Mouse (Mus musculus) heart, postnatal 0 days (tissue): ENCODE measurements at regions not wholly inside any gene's neighbourhood (a gene's known extent, or its start where the extent isn't known, plus 50 kb on each side); places are given as distances from the start of the nearest gene placed in this dataset.
"Not testable (repeated sequence)": the region's sequence is repeated elsewhere in the genome, so short reads cannot be mapped to it uniquely, and the experiment has no call there.

Experiments
- ATAC-seq: fragments of 200-750 bp; cut with Nextera tagmentation; 2 replicates; pipeline ENCODE4 v1.8.0; 2017; ENCODE audit warnings: low read depth, moderate number of reproducible peaks, moderate library complexity; ENCODE audit not compliant: insufficient read depth
- DNase-seq: peaks from one replicate; pipeline ENCODE4 v3.0.0-alpha.2; 2016; ENCODE audit warnings: low spot score
- H3K27ac ChIP-seq: fragments of 300-500 bp; sonication (generic); 2 replicates; pipeline ENCODE4 v1.5.1; 2014; ENCODE audit warnings: low read depth, mild to moderate bottlenecking
- H3K27me3 ChIP-seq: fragments of 300-500 bp; sonication (generic); 2 replicates; pipeline ENCODE4 v1.6.1; 2014; ENCODE audit warnings: low read length, mixed read lengths; ENCODE audit not compliant: control insufficient read depth, insufficient read depth
- H3K36me3 ChIP-seq: fragments of 300-500 bp; sonication (generic); replicated peaks from 2 replicates; pipeline ENCODE4 v1.6.1; 2014; ENCODE audit warnings: low read length, mixed read lengths; ENCODE audit not compliant: control insufficient read depth, insufficient read depth
- H3K4me1 ChIP-seq: fragments of 300-500 bp; sonication (generic); 2 replicates; pipeline ENCODE4 v1.6.1; 2014; ENCODE audit warnings: antibody characterized with exemption; ENCODE audit not compliant: control insufficient read depth, insufficient read depth
- H3K4me2 ChIP-seq: fragments of 300-500 bp; sonication (generic); 2 replicates; pipeline ENCODE4 v1.6.1; 2014; ENCODE audit warnings: low read depth, mild to moderate bottlenecking, low read length, moderate library complexity
- H3K4me3 ChIP-seq: fragments of 300-500 bp; sonication (generic); 2 replicates; pipeline ENCODE4 v1.5.1; 2014; ENCODE audit warnings: low read depth, low read length
- H3K9ac ChIP-seq: fragments of 300-500 bp; sonication (generic); replicated peaks from 2 replicates; pipeline ENCODE4 v1.6.1; 2014; ENCODE audit warnings: low read depth, low read length, mixed read lengths
- H3K9me3 ChIP-seq: fragments of 300-500 bp; sonication (generic); replicated peaks from 2 replicates; pipeline ENCODE4 v1.6.1; 2016; ENCODE audit warnings: low read length; ENCODE audit not compliant: control insufficient read depth
- CTCF ChIP-seq: IDR thresholded peaks from 2 replicates; pipeline ENCODE4 v1.5.1; 2016; ENCODE audit warnings: antibody characterized with exemption, control low read depth, low read depth
- EP300 ChIP-seq: IDR thresholded peaks from 2 replicates; pipeline ENCODE4 v1.6.1; 2016; ENCODE audit warnings: antibody characterized with exemption, low read depth
- WGBS: fragments of 180-500 bp; shearing (Covaris S2); extraction: QIAGEN DNeasy Blood & Tissue Kit; methylation state at CpG from one replicate; pipeline ENCODE4 v1.1.7; 2014; 5-methylcytosine and 5-hydroxymethylcytosine counted together

DNA sequence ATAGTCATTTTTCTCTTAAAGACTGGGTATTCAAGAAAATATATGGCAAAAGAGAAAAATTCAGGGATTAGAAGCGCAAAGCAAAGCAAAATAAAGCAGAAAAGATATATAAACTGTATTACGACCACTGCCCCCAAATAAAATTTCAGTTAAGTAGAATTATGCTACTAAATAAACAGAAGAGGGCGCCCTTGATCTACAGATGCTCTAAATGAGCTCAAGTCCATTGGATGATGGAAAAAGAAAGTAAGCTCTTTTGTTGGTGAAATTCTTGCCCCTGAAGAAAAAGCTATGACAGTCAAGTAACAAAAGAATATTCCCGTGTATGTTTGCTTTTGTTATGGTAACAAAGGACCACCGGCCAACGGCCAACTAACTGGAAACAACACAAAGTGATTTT lies 165.5 kb upstream of the Stk26 start:
- no peak overlapping the region for H3K4me2 ChIP-seq
- ATAC-seq: no peak
- H3K9me3 ChIP-seq: no peaks in the 10 kb centered on the region
- H3K27me3 ChIP-seq: no peaks in the 10 kb centered on the region
- DNase-seq: peak; percentile 71
- 26% methylated on average over 6 of the region's 6 CpGs for WGBS
- no peaks in the 10 kb centered on the region for H3K4me1 ChIP-seq
- no peaks in the 10 kb centered on the region for H3K36me3 ChIP-seq
- H3K4me3 ChIP-seq: no peak overlapping the region
- peak; percentile 51 for TF ChIP-seq CTCF
- no peak for TF ChIP-seq EP300
- no peak overlapping the region for H3K9ac ChIP-seq
- no peak overlapping the region for H3K27ac ChIP-seq

- H3K9me3 ChIP-seq: no peaks in the 10 kb centered on the region
- DNase-seq: peak; percentile 40
- H3K36me3 ChIP-seq: no peaks in the 10 kb centered on the region
- H3K9ac ChIP-seq: no peak overlapping the region
- TF ChIP-seq CTCF (peak; percentile 92), EP300 (no peak)
- peak; percentile 47; the same call in 1 of the 2 replicates for ATAC-seq
- no peaks in the 10 kb centered on the region for H3K27me3 ChIP-seq
- H3K4me3 ChIP-seq: no peak overlapping the region
- H3K4me2 ChIP-seq: no peak overlapping the region
- H3K4me1 ChIP-seq: no peaks in the 10 kb centered on the region
- WGBS: 31% methylated on average over 9 of the region's 9 CpGs
- no peak overlapping the region for H3K27ac ChIP-seq
Observed at GRCm38 (mm10) chrX:50657835-50658565, 182.8 kb upstream of the Stk26 start.

GRCm38 (mm10) chrX:50657180-50657834 lies 183.5 kb upstream of the Stk26 start:
- TF ChIP-seq CTCF (no peak), EP300 (no peak)
- ATAC-seq (no peak), DNase-seq (no peak)
- Histone ChIP-seq H3K4me3 (no peak overlapping the region), H3K36me3 (no peaks in the 10 kb centered on the region), H3K27me3 (no peaks in the 10 kb centered on the region), H3K4me1 (no peaks in the 10 kb centered on the region), H3K9me3 (no peaks in the 10 kb centered on the region), H3K4me2 (no peak overlapping the region), H3K27ac (no peak overlapping the region), H3K9ac (no peak overlapping the region)
- 58% methylated on average over 6 of the region's 6 CpGs for WGBS

DNA sequence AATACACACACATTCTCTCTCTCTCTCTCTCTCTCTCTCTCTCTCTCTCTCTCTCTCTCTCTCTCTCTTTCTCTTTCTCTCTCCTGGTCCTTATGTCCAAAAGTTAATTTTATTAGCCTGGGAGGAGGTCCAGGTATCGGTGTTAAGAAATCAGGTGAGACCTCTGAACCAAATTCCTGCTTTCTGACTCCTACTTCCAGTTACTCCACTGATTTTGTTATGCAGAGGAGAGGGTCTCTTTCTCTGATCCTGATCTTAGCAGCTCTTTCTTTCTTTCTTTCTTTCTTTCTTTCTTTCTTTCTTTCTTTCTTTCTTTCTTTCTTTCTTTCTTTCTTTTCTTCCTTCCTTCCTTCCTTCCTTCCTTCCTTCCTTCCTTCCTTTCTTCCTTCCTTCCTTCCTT lies 185.5 kb upstream of the Stk26 start:
- not testable (repeated sequence) for H3K4me2 ChIP-seq, H3K4me1 ChIP-seq, H3K9ac ChIP-seq, DNase-seq, H3K27ac ChIP-seq, H3K27me3 ChIP-seq, H3K36me3 ChIP-seq, H3K9me3 ChIP-seq, H3K4me3 ChIP-seq, ATAC-seq
- WGBS: 95% methylated on average over 1 of the region's 1 CpGs

- no peak overlapping the region for H3K4me2 ChIP-seq
- DNase-seq (no peak), ATAC-seq (no peak)
- 51% methylated on average over 4 of the region's 4 CpGs for WGBS
- H3K36me3 ChIP-seq: no peaks in the 10 kb centered on the region
- no peak overlapping the region for H3K9ac ChIP-seq
- H3K27ac ChIP-seq: no peak overlapping the region
- no peaks in the 10 kb centered on the region for H3K9me3 ChIP-seq
- TF ChIP-seq CTCF: no peak
- no peak for TF ChIP-seq EP300
- no peaks in the 10 kb centered on the region for H3K4me1 ChIP-seq
- no peaks in the 10 kb centered on the region for H3K27me3 ChIP-seq
- no peak overlapping the region for H3K4me3 ChIP-seq
Observed at GRCm38 (mm10) chrX:50641347-50641746, 199.5 kb upstream of the Stk26 start.

DNA sequence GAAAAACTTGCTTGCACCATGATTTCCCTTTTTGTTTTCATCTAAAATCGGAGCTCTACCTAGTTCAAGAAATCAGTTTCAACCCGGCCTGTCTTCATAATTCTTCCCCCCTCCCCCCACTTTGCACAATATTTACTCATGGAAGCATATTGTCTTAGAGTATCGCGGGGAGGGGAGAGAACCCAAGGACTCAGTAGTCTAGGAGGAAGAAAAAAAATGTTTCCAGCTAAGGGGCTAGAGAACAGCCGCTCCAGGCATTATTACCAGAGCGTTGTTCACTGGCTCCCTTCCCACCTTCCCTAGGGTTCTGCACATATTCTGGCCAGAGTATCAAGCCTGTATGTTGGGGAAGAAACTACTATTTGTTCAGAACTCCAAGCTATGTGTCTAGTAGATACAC lies 205.2 kb upstream of the Stk26 start:
- H3K36me3 ChIP-seq: no peaks in the 10 kb centered on the region
- ATAC-seq: peak; percentile 22; the same call in 1 of the 2 replicates
- peak overlapping the region; percentile 62 for H3K4me2 ChIP-seq
- no peaks in the 10 kb centered on the region for H3K27me3 ChIP-seq
- H3K9me3 ChIP-seq: no peaks in the 10 kb centered on the region
- DNase-seq: no peak
- H3K9ac ChIP-seq: no peak overlapping the region; the same call in 1 of the 2 replicates
- peak overlapping the region; percentile 67 for H3K4me3 ChIP-seq
- peak overlapping the region; percentile 81 for H3K27ac ChIP-seq
- 19% methylated on average over 6 of the region's 6 CpGs for WGBS
- no peaks in the 10 kb centered on the region for H3K4me1 ChIP-seq
- TF ChIP-seq EP300 (no peak), CTCF (no peak)
